Mouse (Mus musculus) spleen, adult 2 months (tissue): ENCODE measurements around the gene Olfr524.

ENCODE experiments used
- CTCF ChIP-seq: fragments of 200-500 bp; IDR thresholded peaks from 2 replicates; pipeline ENCODE4 v1.5.1; 2011; ENCODE audit warnings: mild to moderate bottlenecking, inconsistent platforms; ENCODE audit not compliant: insufficient read depth, insufficient read length, insufficient replicate concordance; ENCODE audit errors: extremely low read depth
- POLR2A ChIP-seq: fragments of 200-500 bp; IDR thresholded peaks from 2 replicates; pipeline ENCODE4 v1.6.1; 2011; ENCODE audit warnings: low read depth, low read length, inconsistent platforms

DNA sequence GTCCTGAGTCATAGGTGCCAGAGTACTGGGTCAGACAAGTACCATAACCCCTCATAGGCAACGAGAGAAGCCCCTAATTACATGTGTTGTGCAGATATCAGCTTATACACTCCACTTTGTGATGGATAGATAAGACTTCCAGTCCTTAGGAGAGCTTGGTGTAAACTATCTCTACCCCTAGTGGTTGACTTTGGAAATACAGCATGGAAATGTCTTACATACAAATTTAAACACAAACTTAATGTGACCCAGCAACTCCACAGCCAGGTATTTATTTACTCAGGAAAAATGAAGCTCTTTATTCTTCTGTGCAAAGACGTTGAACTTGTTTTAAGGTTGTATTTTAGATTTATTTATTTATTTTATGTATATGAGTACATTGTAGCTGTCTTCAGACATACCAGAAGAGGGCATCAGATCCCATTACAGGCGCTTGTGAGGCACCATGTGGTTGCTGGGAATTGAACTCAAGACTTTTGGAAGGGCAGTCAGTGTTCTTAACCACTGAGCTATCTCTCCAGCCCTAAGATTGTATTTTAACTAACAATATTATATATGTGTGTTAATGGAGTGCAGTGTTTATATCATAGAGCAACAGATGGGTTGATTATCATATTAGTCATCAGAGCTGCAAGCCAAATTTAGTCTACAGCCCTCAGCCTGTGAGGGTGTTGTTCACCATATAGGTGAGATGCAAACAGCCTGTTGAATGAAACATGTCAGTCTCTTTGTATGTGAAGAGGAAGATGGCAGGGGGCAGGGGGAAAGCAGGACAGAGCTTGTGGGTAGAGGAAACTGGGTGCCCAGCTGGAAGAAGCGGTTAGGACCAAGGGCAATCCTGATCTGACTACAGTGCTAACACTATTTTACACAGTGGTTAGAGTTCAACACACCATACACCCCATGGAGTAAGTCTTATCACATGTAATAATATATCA, 17.1 kb downstream of the Olfr524 start:
- no peak for TF ChIP-seq POLR2A
- no peak for TF ChIP-seq CTCF
